Mouse (Mus musculus) CH12.LX (cell line): ENCODE measurements around the gene Focad.

Experiments used
- CTCF ChIP-seq, 2 experiments: IDR thresholded peaks in 1 of 2; conservative IDR thresholded peaks in 1 of 2; 2 replicates each; pipeline ENCODE4 v1.5.1; 2011 to 2012; ENCODE audit warnings: low read depth in 2 of 2, low read length in 2 of 2, improper control_type of control experiment in 1 of 2, inconsistent platforms in 1 of 2, mild to moderate bottlenecking in 1 of 2, moderate library complexity in 1 of 2
- KAT2A ChIP-seq: IDR thresholded peaks from 2 replicates; pipeline ENCODE4 v1.6.1; 2012; ENCODE audit warnings: low read length, improper control_type of control experiment, inconsistent platforms; ENCODE audit not compliant: insufficient replicate concordance
- RCOR1 ChIP-seq: conservative IDR thresholded peaks from 2 replicates; pipeline ENCODE4 v1.6.1; 2012; ENCODE audit warnings: low read depth, mild to moderate bottlenecking, inconsistent platforms, low read length, improper control_type of control experiment

DNA sequence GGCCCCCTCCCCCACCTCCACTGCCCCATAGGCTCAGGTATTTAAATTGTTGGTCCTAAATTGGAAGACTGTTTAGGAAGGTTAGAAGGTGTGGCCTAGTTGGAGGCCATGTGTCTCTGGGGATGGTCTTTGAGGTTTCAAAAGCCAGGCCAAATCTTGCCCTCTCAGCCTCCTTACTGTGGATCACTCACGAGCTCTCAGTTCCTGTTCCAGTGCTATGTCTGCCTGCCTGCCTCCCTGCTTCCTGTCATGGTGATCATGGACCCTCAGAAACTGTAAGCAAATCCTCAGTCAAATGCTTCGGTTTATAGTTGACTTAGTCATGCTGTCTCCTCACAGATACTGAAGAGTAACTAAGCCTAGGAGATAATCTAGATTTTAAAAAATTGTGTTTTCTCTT lies 364.2 kb downstream of the Focad start:
- TF ChIP-seq RCOR1: no peak
- TF ChIP-seq CTCF (conservative IDR thresholded peaks at IDR 0.05 in 1 of 2, IDR thresholded peaks at IDR 0.05 in 1 of 2; ENCODE audit: low read depth in 2 of 2, low read length in 2 of 2): no peak
- no peak for TF ChIP-seq KAT2A
